Mouse (Mus musculus): ENCODE results near the gene Mto1.

DNA sequence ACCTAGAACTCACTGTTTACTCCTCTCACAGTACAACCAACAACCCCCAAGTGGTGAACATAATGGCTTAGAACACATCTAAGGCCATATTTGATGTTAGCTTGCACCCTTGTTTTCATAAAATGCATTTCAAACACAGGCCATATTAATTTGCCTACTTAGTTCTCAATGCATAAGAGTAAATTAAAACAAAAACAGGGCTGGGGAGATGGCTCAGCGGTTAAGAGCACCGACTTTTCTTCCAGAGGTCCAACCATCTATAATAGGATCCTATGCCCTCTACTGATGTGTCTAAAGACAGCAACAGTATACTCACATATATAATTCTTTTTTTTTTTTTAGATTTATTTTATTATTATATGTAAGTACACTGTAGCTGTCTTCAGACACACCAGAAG lies 27.4 kb downstream of the Mto1 start:
- TF ChIP-seq CTCF (IDR thresholded peaks at IDR 0.05; ENCODE audit: borderline replicate concordance, insufficient read depth, low read depth, low read length) (no peak), POLR2A (IDR thresholded peaks at IDR 0.05; ENCODE audit: borderline replicate concordance, insufficient read depth, low read length) (no peak)

All from cerebellum, adult 2 months (tissue).